ENCODE assay signal across 8 mouse cellular contexts in the genomic region with DNA sequence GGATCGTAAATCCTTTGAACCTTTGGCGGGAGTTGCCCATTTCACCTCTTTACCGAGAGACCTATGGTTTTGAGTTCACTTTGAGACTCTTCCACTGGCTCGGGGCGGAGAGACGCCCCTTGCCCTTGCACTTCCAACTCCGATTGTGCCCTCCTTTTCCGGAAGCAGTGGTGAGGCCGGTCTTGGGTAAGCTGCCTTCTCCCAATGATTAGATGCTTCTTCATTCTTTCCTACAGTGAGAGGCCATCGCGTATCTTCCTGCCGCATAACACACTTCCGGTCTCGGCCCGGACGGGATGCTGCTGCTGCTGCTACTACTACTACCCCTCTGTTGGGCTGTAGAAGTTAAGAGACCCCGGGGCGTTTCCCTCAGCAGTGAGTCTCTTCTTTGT. TPM values are rescaled to one million over a fixed set of nuclear protein-coding genes. Genes with fewer than 3 reads are reported as not detected.
A peak's percentile ranks its signal among the peaks of the same experiment; 100 is the strongest.
DNase-seq lines count a peak whose midpoint lies in the region; ATAC-seq and TF ChIP-seq lines count a peak whose summit lies in the region.

No protein-coding gene starts in this region.

- 0 out of 2 replicates have a peak, but pooled peaks cover 2% of the 10 kb centered on the region for H3K27me3 ChIP-seq in limb, embryonic 13.5 days
- H3K27me3 ChIP-seq in midbrain, embryonic 15.5 days (replicated peaks) = no peaks in the 10 kb centered on the region

- peak overlapping the region; percentile 63 for H3K27ac ChIP-seq in bone marrow macrophage, adult 2 months (ENCODE audit: insufficient read depth, low read depth, low read length)
- H3K27ac ChIP-seq in limb, embryonic 13.5 days = peak overlapping the region; percentile 28; the same call in 1 of the 2 replicates
- H3K27ac ChIP-seq in midbrain, embryonic 15.5 days = peak overlapping the region; percentile 80

- H3K9ac ChIP-seq in limb, embryonic 13.5 days = peak overlapping the region; percentile 78
- peak overlapping the region; percentile 68 for H3K9ac ChIP-seq in midbrain, embryonic 15.5 days

- peaks cover 44% of the 10 kb centered on the region for H3K36me3 ChIP-seq in limb, embryonic 13.5 days
- peaks cover 8% of the 10 kb centered on the region; the same call in 1 of the 2 replicates for H3K36me3 ChIP-seq in midbrain, embryonic 15.5 days (replicated peaks)

- WGBS in limb, embryonic 13.5 days = under 1% methylated on average over 18 of the region's 18 CpGs
- under 1% methylated on average over 18 of the region's 18 CpGs for WGBS in midbrain, embryonic 15.5 days

- no peak for TF ChIP-seq POLR2A in bone marrow macrophage, adult 2 months (IDR thresholded peaks at IDR 0.05; ENCODE audit: borderline replicate concordance, low read depth, low read length)

- no peak for TF ChIP-seq CTCF in bone marrow macrophage, adult 2 months (IDR thresholded peaks at IDR 0.05; ENCODE audit: low read depth, low read length)

- peak; percentile 29 to 49 for DNase-seq in gastrocnemius, postnatal 4 days (ENCODE audit: low spot score in 2 of 2)
- no peak for DNase-seq in gastrocnemius, adult 18-20 months (ENCODE audit: low spot score)
- peak; percentile 77 for DNase-seq in 3T3-L1 (ENCODE audit: low read depth, low spot score)
- DNase-seq in ovary, postnatal 36 days (ENCODE audit: low spot score) = no peak

- peak overlapping the region; percentile 93 for H3K4me2 ChIP-seq in limb, embryonic 13.5 days (replicated peaks)
- peak overlapping the region; percentile 90 for H3K4me2 ChIP-seq in midbrain, embryonic 15.5 days

- peak; percentile 65 for ATAC-seq in granulocyte monocyte progenitor cell, adult 5-6 weeks (replicated peaks; ENCODE audit: poor library complexity, severe bottlenecking)
- ATAC-seq in limb, embryonic 13.5 days (ENCODE audit: low FRiP score, low read depth) = no peak
- peak; percentile 40 for ATAC-seq in midbrain, embryonic 15.5 days (replicated peaks)

- peaks cover 12% of the 10 kb centered on the region for H3K4me1 ChIP-seq in bone marrow macrophage, adult 2 months (ENCODE audit: control insufficient read depth, insufficient read depth, low read length)
- H3K4me1 ChIP-seq in limb, embryonic 13.5 days = peaks cover 23% of the 10 kb centered on the region
- H3K4me1 ChIP-seq in midbrain, embryonic 15.5 days = peaks cover 41% of the 10 kb centered on the region

- peak overlapping the region; percentile 87 for H3K4me3 ChIP-seq in bone marrow macrophage, adult 2 months (ENCODE audit: insufficient read depth, low read length)
- H3K4me3 ChIP-seq in limb, embryonic 13.5 days = peak overlapping the region; percentile 67
- peak overlapping the region; percentile 77 for H3K4me3 ChIP-seq in midbrain, embryonic 15.5 days

- H3K9me3 ChIP-seq in limb, embryonic 13.5 days = no peaks in the 10 kb centered on the region
- H3K9me3 ChIP-seq in midbrain, embryonic 15.5 days = no peaks in the 10 kb centered on the region

RNA-seq across cellular contexts. Expression of a gene that starts 0.6 kb away (rescaled TPM):
- 10 to 100 TPM; 61.4 to 66.1 TPM for total RNA-seq in gastrocnemius, postnatal 4 days (2021)
- total RNA-seq in gastrocnemius, adult 18-20 months (2021) = 10 to 100 TPM; 24.4 to 27.9 TPM
- polyA plus RNA-seq in bone marrow macrophage, adult 2 months (2012; ENCODE audit: insufficient read depth, insufficient read length, missing spikeins) = 64.1 and 65.9 TPM in 2 replicates
- total RNA-seq in granulocyte monocyte progenitor cell, adult 5-6 weeks (2014; fragmentation: Nextera tagmentation) = 61.4 and 68.4 TPM in 2 replicates
- total RNA-seq in granulocyte monocyte progenitor cell, adult 5-6 weeks (2017) = 127 and 144 TPM in 2 replicates
- polyA plus RNA-seq in limb, embryonic 13.5 days (2015; fragmentation: Nextera tagmentation; extraction: Ambion mirVana) = 119 and 122 TPM in 2 replicates
- 94.6 and 103 TPM in 2 replicates for polyA plus RNA-seq in midbrain, embryonic 15.5 days (2015; fragmentation: Nextera tagmentation; extraction: Ambion mirVana)

RNA-seq across cellular contexts. Expression of a gene that starts 0.7 kb away (rescaled TPM):
- total RNA-seq in gastrocnemius, postnatal 4 days (2021) = under 1 TPM in 1 of 2 experiments, not detected in 1; 0.23 TPM
- not detected for total RNA-seq in gastrocnemius, adult 18-20 months (2021)
- 1.5 TPM in 1 of 2 replicates, not detected in the other for polyA plus RNA-seq in bone marrow macrophage, adult 2 months (2012; ENCODE audit: insufficient read depth, insufficient read length, missing spikeins)
- total RNA-seq in granulocyte monocyte progenitor cell, adult 5-6 weeks (2014; fragmentation: Nextera tagmentation) = not detected in 2 replicates
- total RNA-seq in granulocyte monocyte progenitor cell, adult 5-6 weeks (2017) = not detected in 2 replicates
- 1.0 and 1.5 TPM in 2 replicates for polyA plus RNA-seq in limb, embryonic 13.5 days (2015; fragmentation: Nextera tagmentation; extraction: Ambion mirVana)
- 4.8 and 6.4 TPM in 2 replicates for polyA plus RNA-seq in midbrain, embryonic 15.5 days (2015; fragmentation: Nextera tagmentation; extraction: Ambion mirVana)

RNA-seq across cellular contexts. Expression of a gene that starts 13.9 kb away (rescaled TPM):
- total RNA-seq in gastrocnemius, postnatal 4 days (2021) = under 1 TPM; 0.21 to 0.22 TPM
- total RNA-seq in gastrocnemius, adult 18-20 months (2021) = under 1 TPM; 0.39 to 0.55 TPM
- polyA plus RNA-seq in bone marrow macrophage, adult 2 months (2012; ENCODE audit: insufficient read depth, insufficient read length, missing spikeins) = 5.2 and 9.5 TPM in 2 replicates
- not detected in 2 replicates for total RNA-seq in granulocyte monocyte progenitor cell, adult 5-6 weeks (2014; fragmentation: Nextera tagmentation)
- not detected in 2 replicates for total RNA-seq in granulocyte monocyte progenitor cell, adult 5-6 weeks (2017)
- 1.6 TPM in 2 replicates for polyA plus RNA-seq in limb, embryonic 13.5 days (2015; fragmentation: Nextera tagmentation; extraction: Ambion mirVana)
- polyA plus RNA-seq in midbrain, embryonic 15.5 days (2015; fragmentation: Nextera tagmentation; extraction: Ambion mirVana) = 1.1 and 1.8 TPM in 2 replicates

RNA-seq across cellular contexts. Expression of a gene that starts 39.9 kb away (rescaled TPM):
- 1 to 10 TPM; 6.5 to 7.5 TPM for total RNA-seq in gastrocnemius, postnatal 4 days (2021)
- under 1 TPM in 1 of 2 experiments, not detected in 1; 0.21 TPM for total RNA-seq in gastrocnemius, adult 18-20 months (2021)
- polyA plus RNA-seq in bone marrow macrophage, adult 2 months (2012; ENCODE audit: insufficient read depth, insufficient read length, missing spikeins) = 1.1 and 1.4 TPM in 2 replicates
- total RNA-seq in granulocyte monocyte progenitor cell, adult 5-6 weeks (2014; fragmentation: Nextera tagmentation) = 0.21 and 0.41 TPM in 2 replicates
- 0.77 TPM in 1 of 2 replicates, not detected in the other for total RNA-seq in granulocyte monocyte progenitor cell, adult 5-6 weeks (2017)
- polyA plus RNA-seq in limb, embryonic 13.5 days (2015; fragmentation: Nextera tagmentation; extraction: Ambion mirVana) = 6.2 and 6.3 TPM in 2 replicates
- polyA plus RNA-seq in midbrain, embryonic 15.5 days (2015; fragmentation: Nextera tagmentation; extraction: Ambion mirVana) = 1.6 and 1.9 TPM in 2 replicates

RNA-seq across cellular contexts. Expression of a gene that starts 47.6 kb away (rescaled TPM):
- 1 to 10 TPM; 5.2 to 6.3 TPM for total RNA-seq in gastrocnemius, postnatal 4 days (2021)
- total RNA-seq in gastrocnemius, adult 18-20 months (2021) = 1 to 10 TPM; 2.1 to 2.3 TPM
- 4.2 and 5.7 TPM in 2 replicates for polyA plus RNA-seq in bone marrow macrophage, adult 2 months (2012; ENCODE audit: insufficient read depth, insufficient read length, missing spikeins)
- total RNA-seq in granulocyte monocyte progenitor cell, adult 5-6 weeks (2014; fragmentation: Nextera tagmentation) = 7.8 and 9.9 TPM in 2 replicates
- 7.6 and 8.2 TPM in 2 replicates for total RNA-seq in granulocyte monocyte progenitor cell, adult 5-6 weeks (2017)
- 4.9 and 6.2 TPM in 2 replicates for polyA plus RNA-seq in limb, embryonic 13.5 days (2015; fragmentation: Nextera tagmentation; extraction: Ambion mirVana)
- 10.5 TPM in 2 replicates for polyA plus RNA-seq in midbrain, embryonic 15.5 days (2015; fragmentation: Nextera tagmentation; extraction: Ambion mirVana)

Comparison
In these comparisons a context has a peak if more than half of its experiments do, and no peak if none do; other contexts are left out.
1. DNase-seq: peak in gastrocnemius, postnatal 4 days (2 of 2) and 3T3-L1 (single experiment); none in gastrocnemius, adult 18-20 months (single experiment) and ovary, postnatal 36 days (single experiment).
2. H3K27ac ChIP-seq: peak in every context shown above with its lines; median percentile 80 in midbrain, embryonic 15.5 days; 63 in bone marrow macrophage, adult 2 months; 28 in limb, embryonic 13.5 days.
3. Peak in every context shown above with its lines, with median percentiles within 50 percentile points of each other: H3K4me3 ChIP-seq.